Mouse (Mus musculus) spleen, adult 2 months (tissue): ENCODE data around the gene Srgap3. TPM values are rescaled to one million over a fixed set of nuclear protein-coding genes. Genes with fewer than 3 reads are reported as not detected.

Source experiments
- DNase-seq, 2 experiments: peaks; one replicate each; pipeline versions ENCODE4 v3.0.0 to v3.0.0-alpha.2; 2012 to 2021; ENCODE audit warnings: low spot score in 2 of 2, low read depth in 1 of 2
- H3K27ac ChIP-seq: fragments of 200-500 bp; 2 replicates; pipeline ENCODE4 v1.5.1; 2012; ENCODE audit warnings: low read length, inconsistent platforms; ENCODE audit not compliant: insufficient read depth
- H3K27me3 ChIP-seq: fragments of 200-500 bp; 2 replicates; pipeline ENCODE4 v1.6.1; 2012; ENCODE audit warnings: mild to moderate bottlenecking, moderate library complexity, low read length, inconsistent platforms; ENCODE audit not compliant: control insufficient read depth, insufficient read depth
- H3K36me3 ChIP-seq: fragments of 200-500 bp; 2 replicates; pipeline ENCODE4 v1.6.1; 2012; ENCODE audit warnings: mild to moderate bottlenecking, low read length, inconsistent platforms; ENCODE audit not compliant: control insufficient read depth, insufficient read depth
- H3K4me1 ChIP-seq: fragments of 200-500 bp; 2 replicates; pipeline ENCODE4 v1.6.1; 2011; ENCODE audit warnings: inconsistent platforms; ENCODE audit not compliant: control insufficient read depth, insufficient read depth, insufficient read length
- H3K4me3 ChIP-seq: fragments of 200-500 bp; 2 replicates; pipeline ENCODE4 v1.5.1; 2011; ENCODE audit warnings: mild to moderate bottlenecking, inconsistent platforms; ENCODE audit not compliant: insufficient read depth, insufficient read length; ENCODE audit errors: extremely low read depth
- CTCF ChIP-seq: fragments of 200-500 bp; IDR thresholded peaks from 2 replicates; pipeline ENCODE4 v1.5.1; 2011; ENCODE audit warnings: mild to moderate bottlenecking, inconsistent platforms; ENCODE audit not compliant: insufficient read depth, insufficient read length, insufficient replicate concordance; ENCODE audit errors: extremely low read depth
- POLR2A ChIP-seq: fragments of 200-500 bp; IDR thresholded peaks from 2 replicates; pipeline ENCODE4 v1.6.1; 2011; ENCODE audit warnings: low read depth, low read length, inconsistent platforms
- WGBS: fragments of 180-500 bp; shearing (Covaris S2); methylation state at CpG from one replicate; pipeline ENCODE4 v1.1.7; 2018; 5-methylcytosine and 5-hydroxymethylcytosine counted together
- polyA plus RNA-seq: library from polyadenylated mRNA; depleted of rRNA; stranded (reverse); fragments of >200 nt; gene quantifications from 2 replicates; pipeline ENCODE4 v1.2.3, GENCODE M21; 2012

Gene Srgap3
- polyA plus RNA-seq, 1 experiment = 2.7 TPM

DNA sequence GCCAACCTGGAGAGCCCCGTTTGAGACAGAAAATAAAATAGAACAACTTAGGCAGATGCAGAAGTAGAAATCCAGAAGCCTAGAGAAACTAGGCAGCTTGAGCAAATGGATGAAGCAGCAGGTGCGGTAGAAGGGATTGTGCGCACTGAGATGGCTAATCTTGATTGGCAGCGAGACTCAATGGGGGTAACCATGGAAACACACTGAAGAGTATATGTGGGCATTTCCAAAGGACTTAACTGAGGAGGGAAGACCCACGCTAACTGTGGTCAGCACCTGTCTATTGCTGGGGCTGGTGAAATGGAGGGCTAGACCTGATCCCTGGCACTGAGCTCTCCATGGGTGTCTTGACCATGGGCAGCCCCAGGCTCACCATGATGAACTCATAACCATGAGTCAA lies 19.7 kb downstream of the Srgap3 start:
- DNase-seq = no peak
- Histone ChIP-seq H3K27ac (no peak overlapping the region), H3K27me3 (no peaks in the 10 kb centered on the region), H3K4me1 (no peaks in the 10 kb centered on the region), H3K4me3 (no peak overlapping the region), H3K36me3 (no peaks in the 10 kb centered on the region)
- 93% methylated on average over 5 of the region's 5 CpGs for WGBS
- TF ChIP-seq CTCF (no peak), POLR2A (no peak)

DNA sequence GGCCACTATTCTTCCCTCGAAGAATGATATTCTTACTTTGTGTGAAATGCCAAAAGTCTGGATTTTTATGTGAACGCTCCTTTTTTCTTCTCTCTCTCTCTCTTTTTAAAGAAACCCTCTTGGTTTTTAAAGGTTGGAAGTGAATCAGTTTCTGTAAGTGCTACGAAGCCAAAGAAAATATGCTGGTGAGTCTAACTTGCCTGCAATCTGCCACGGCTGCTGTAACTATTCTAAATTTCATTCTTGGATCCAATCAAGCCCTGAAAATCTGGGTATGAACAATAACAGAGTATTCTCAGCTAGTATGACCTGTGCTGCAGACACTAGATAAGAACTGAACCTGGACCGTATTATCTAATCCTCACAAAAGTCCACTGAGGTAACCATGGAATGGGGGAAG lies 21.1 kb downstream of the Srgap3 start:
- whole genome bisulfite sequencing = 94% methylated on average over 5 of the region's 5 CpGs
- no peak for TF ChIP-seq CTCF
- TF ChIP-seq POLR2A = no peak
- no peak for DNase-seq
- no peak overlapping the region for H3K27ac ChIP-seq
- H3K27me3 ChIP-seq = no peaks in the 10 kb centered on the region
- H3K36me3 ChIP-seq = no peaks in the 10 kb centered on the region
- H3K4me1 ChIP-seq = no peaks in the 10 kb centered on the region
- no peak overlapping the region for H3K4me3 ChIP-seq

DNA sequence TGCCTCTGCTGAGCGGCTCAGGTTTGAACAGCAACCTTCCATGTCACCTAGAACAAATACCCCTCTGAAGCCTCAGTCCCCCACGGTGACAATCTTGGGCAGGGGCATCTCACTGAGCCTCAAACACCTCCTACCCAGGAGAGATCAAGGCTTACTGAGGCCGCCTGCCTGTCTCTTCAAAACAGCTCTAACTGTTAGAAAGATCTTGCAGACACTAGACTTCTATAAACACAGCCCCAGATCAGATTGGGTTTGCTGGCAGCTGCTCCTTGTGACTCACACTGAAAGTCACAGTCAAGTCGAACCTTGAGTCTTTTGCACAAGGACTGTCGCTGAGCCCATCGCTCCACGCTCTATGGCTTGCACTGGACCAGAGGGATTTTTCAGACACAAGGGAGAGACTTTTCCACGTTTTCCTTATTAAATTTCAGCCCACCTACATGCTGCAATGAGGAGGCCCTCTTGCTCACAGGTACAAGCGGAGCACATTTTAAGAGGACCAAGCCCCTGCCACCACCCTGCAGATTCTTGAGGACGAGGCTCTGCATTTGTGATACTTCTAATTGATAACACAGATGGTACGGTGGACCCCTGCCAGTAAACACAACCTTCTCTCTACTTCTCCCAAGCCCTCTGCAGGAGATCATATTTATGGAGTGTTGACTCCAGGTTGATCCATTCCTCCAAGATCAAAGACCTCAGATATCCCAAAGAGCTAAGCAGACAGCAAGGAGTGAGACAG lies 21.7 kb downstream of the Srgap3 start:
- no peaks in the 10 kb centered on the region for H3K4me1 ChIP-seq
- H3K27me3 ChIP-seq = no peaks in the 10 kb centered on the region
- no peak for DNase-seq
- H3K27ac ChIP-seq = no peak overlapping the region
- 84% methylated on average over 11 of the region's 11 CpGs for WGBS
- TF ChIP-seq CTCF = no peak
- no peak for TF ChIP-seq POLR2A
- H3K36me3 ChIP-seq = no peaks in the 10 kb centered on the region
- no peak overlapping the region for H3K4me3 ChIP-seq

DNA sequence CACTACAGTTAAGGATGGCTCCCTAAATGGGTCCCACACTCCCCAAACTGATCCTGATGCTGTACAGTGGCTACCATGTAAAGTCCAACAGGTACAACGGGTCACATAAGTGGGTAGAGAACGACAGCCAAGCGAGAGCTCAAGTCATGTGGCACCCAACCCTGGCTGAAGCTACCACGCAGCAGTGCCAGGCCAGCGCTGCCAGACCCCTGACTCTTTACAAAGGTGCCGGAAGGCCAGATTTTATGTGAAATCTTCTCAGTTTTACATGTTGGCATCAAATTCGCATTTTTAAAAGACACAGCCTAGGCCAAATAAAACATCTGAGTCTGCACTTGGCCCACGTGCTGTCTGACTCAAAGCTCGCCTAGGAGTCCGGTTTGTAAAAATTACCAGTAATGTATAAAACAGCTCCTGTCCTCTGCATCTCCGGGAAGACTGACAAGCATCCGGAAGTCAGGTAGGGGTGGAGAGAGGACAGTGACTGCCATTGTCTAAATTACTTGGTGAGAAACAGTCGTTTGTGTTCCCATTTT lies 22.4 kb downstream of the Srgap3 start:
- no peaks in the 10 kb centered on the region for H3K36me3 ChIP-seq
- H3K4me3 ChIP-seq = no peak overlapping the region
- 87% methylated on average over 13 of the region's 13 CpGs for WGBS
- DNase-seq = no peak
- no peaks in the 10 kb centered on the region for H3K4me1 ChIP-seq
- no peak overlapping the region for H3K27ac ChIP-seq
- no peaks in the 10 kb centered on the region for H3K27me3 ChIP-seq
- no peak for TF ChIP-seq CTCF
- TF ChIP-seq POLR2A = no peak

DNA sequence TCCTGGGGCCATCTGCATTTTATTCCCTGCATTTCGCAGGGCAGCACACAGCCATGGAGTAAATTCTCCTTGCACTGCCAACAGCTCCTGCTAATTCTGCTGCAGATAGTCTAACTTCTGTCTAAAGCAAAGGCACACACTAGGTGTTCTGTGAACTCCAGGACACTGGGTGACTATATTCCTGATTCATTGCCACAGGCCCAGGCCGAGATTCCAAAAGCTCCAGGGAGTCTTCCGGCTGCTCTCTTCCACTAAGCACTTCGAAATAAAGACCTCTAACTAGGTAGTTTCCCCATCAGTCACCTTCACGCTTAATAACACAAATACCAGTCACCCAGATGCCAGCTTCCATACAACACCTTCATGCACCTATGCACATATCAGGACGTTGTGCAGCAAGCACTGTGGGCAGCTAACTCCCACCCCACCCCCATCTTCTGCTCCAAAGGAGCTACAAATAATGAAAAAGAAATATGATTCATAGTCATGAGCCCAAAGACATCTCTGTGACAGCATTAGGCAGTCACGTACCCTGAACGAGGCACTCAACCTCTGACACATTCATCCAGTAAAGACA lies 26.4 kb downstream of the Srgap3 start:
- TF ChIP-seq POLR2A (no peak), CTCF (no peak)
- Histone ChIP-seq H3K36me3 (no peaks in the 10 kb centered on the region), H3K27ac (no peak overlapping the region), H3K27me3 (no peaks in the 10 kb centered on the region), H3K4me1 (peaks cover 2% of the 10 kb centered on the region; the same call in 1 of the 2 replicates), H3K4me3 (no peak overlapping the region)
- WGBS = 88% methylated on average over 8 of the region's 8 CpGs
- no peak for DNase-seq

DNA sequence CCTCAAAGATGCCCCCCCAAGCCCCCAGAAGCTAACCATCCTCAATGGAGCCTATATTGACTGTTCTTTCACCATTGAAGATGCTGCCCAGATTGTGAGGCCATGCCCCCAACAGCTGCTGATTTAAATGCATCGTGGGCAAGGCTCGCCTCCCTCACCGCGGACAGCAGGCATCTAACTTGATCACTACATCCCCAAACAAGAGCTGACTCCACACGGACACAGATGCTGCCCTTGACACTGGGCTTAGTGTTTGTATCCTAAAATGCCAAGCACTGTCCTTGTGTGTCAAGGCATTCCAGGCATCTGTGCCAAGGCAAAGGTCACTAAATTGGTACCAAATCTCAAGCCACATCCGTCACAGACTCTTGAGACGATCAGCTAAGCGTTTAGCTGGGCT lies 29.3 kb downstream of the Srgap3 start:
- H3K27ac ChIP-seq = no peak overlapping the region
- 90% methylated on average over 8 of the region's 8 CpGs for WGBS
- no peaks in the 10 kb centered on the region for H3K36me3 ChIP-seq
- no peaks in the 10 kb centered on the region for H3K27me3 ChIP-seq
- H3K4me3 ChIP-seq = no peak overlapping the region
- peaks cover 3% of the 10 kb centered on the region; the same call in 1 of the 2 replicates for H3K4me1 ChIP-seq
- DNase-seq = no peak
- TF ChIP-seq POLR2A (no peak), CTCF (no peak)

DNA sequence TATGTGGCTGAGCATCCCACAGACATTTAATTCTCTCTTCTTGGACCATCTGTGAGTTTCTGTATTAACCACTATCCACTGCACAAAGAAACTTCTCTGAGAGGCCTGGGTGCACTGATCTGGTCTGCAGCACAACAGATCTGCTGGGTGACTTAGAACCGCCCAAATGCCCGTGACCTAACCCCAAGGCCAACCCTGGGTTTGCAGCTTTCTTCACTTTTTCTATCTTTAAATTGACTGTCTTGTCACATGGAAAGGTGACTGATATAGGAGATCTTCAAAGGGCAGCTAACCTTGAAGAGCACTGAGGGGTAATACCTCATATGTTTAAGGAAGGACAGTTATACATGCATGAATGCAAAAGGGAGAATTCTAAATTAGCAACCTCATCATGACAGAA lies 30.8 kb downstream of the Srgap3 start:
- no peak overlapping the region for H3K27ac ChIP-seq
- no peak for DNase-seq
- H3K4me3 ChIP-seq = no peak overlapping the region
- no peak for TF ChIP-seq CTCF
- TF ChIP-seq POLR2A = no peak
- peaks cover 4% of the 10 kb centered on the region; the same call in 1 of the 2 replicates for H3K4me1 ChIP-seq
- no peaks in the 10 kb centered on the region for H3K36me3 ChIP-seq
- H3K27me3 ChIP-seq = no peaks in the 10 kb centered on the region
- 43% methylated on average over 2 of the region's 2 CpGs for WGBS
